Mouse (Mus musculus) hindbrain, embryonic 15.5 days (tissue): ENCODE data around the gene Ddrgk1. TPM values are rescaled to one million over a fixed set of nuclear protein-coding genes. Genes with fewer than 3 reads are reported as not detected.

Experiments used
- ATAC-seq: fragments of 200-750 bp; cut with Nextera tagmentation; 2 replicates; pipeline ENCODE4 v1.8.0; 2017; ENCODE audit warnings: low read depth, moderate number of reproducible peaks, moderate TSS enrichment; ENCODE audit not compliant: low FRiP score
- H3K27ac ChIP-seq: fragments of 300-500 bp; sonication (generic); replicated peaks from 2 replicates; pipeline ENCODE4 v1.5.1; 2015; ENCODE audit warnings: mild to moderate bottlenecking, inconsistent platforms
- H3K27me3 ChIP-seq: fragments of 300-500 bp; sonication (generic); 2 replicates; pipeline ENCODE4 v1.6.1; 2015; ENCODE audit warnings: control low read depth, inconsistent platforms
- H3K36me3 ChIP-seq: fragments of 300-500 bp; sonication (generic); 2 replicates; pipeline ENCODE4 v1.6.1; 2015; ENCODE audit warnings: control low read depth, inconsistent platforms
- H3K4me1 ChIP-seq: fragments of 300-500 bp; sonication (generic); replicated peaks from 2 replicates; pipeline ENCODE4 v1.6.1; 2015; ENCODE audit warnings: control low read depth, inconsistent platforms
- H3K4me2 ChIP-seq: fragments of 300-500 bp; sonication (generic); 2 replicates; pipeline ENCODE4 v1.6.1; 2015; ENCODE audit warnings: moderate library complexity, mild to moderate bottlenecking, inconsistent platforms
- H3K4me3 ChIP-seq: fragments of 300-500 bp; sonication (generic); 2 replicates; pipeline ENCODE4 v1.5.1; 2015; ENCODE audit warnings: mild to moderate bottlenecking, inconsistent platforms
- H3K9ac ChIP-seq: fragments of 300-500 bp; sonication (generic); 2 replicates; pipeline ENCODE4 v1.6.1; 2015; ENCODE audit warnings: inconsistent platforms
- H3K9me3 ChIP-seq: fragments of 300-500 bp; sonication (generic); 2 replicates; pipeline ENCODE4 v1.6.1; 2016; ENCODE audit warnings: control low read depth, inconsistent platforms
- WGBS: fragments of 180-500 bp; shearing (Covaris S2); methylation state at CpG from one replicate; pipeline ENCODE4 v1.1.7; 2015; 5-methylcytosine and 5-hydroxymethylcytosine counted together
- polyA plus RNA-seq: library from polyadenylated mRNA; unstranded; fragments of >200 nt; fragmentation: Nextera tagmentation; extraction: Ambion mirVana; gene quantifications from 2 replicates; pipeline ENCODE4 v1.2.1, GENCODE M21; 2015

Ddrgk1 gene
- polyA plus RNA-seq, 1 experiment from 2014 or later = 72.6 TPM

- Histone ChIP-seq H3K27me3 (peaks cover 39% of the 10 kb centered on the region), H3K9ac (no peak overlapping the region), H3K27ac (no peak overlapping the region), H3K9me3 (no peaks in the 10 kb centered on the region), H3K36me3 (peaks cover 6% of the 10 kb centered on the region), H3K4me1 (peaks cover 42% of the 10 kb centered on the region), H3K4me3 (no peak overlapping the region), H3K4me2 (no peak overlapping the region)
- 47% methylated on average over 1 of the region's 1 CpGs for WGBS
- no peak for ATAC-seq
Measured at GRCm38 (mm10) chr2:130632416-130632815, 32.0 kb downstream of the Ddrgk1 start.

- WGBS = under 1% methylated on average over 25 of the region's 25 CpGs
- peaks cover 29% of the 10 kb centered on the region for H3K4me1 ChIP-seq
- H3K4me3 ChIP-seq = peak within 1 kb of the TSS; percentile 89
- peak within 1 kb of the TSS; percentile 77 for H3K27ac ChIP-seq
- peak within 1 kb of the TSS; percentile 78 for H3K9ac ChIP-seq
- H3K36me3 ChIP-seq = peaks cover 2% of the 10 kb centered on the region; the same call in 1 of the 2 replicates
- H3K27me3 ChIP-seq = peaks cover 13% of the 10 kb centered on the region; the same call in 1 of the 2 replicates
- peak; percentile 83 for ATAC-seq
- no peaks in the 10 kb centered on the region for H3K9me3 ChIP-seq
- H3K4me2 ChIP-seq = peak within 1 kb of the TSS; percentile 88
Measured at GRCm38 (mm10) chr2:130629839-130630203, 34.6 kb downstream of the Ddrgk1 start, which contains the start of the genes Fastkd5 and Ubox5. Gene Fastkd5, minus strand, starts transcription at chr2:130630027. Gene Ubox5, minus strand, starts transcription at chr2:130630038.

GRCm38 (mm10) chr2:130629080-130629838 lies 35.2 kb downstream of the Ddrgk1 start:
- Histone ChIP-seq H3K4me1 (peaks cover 23% of the 10 kb centered on the region), H3K4me2 (peak overlapping the region; percentile 88), H3K4me3 (peak overlapping the region; percentile 89), H3K9me3 (no peaks in the 10 kb centered on the region), H3K9ac (peak overlapping the region; percentile 78), H3K36me3 (0 out of 2 replicates have a peak, but pooled peaks cover 2% of the 10 kb centered on the region), H3K27me3 (peaks cover 7% of the 10 kb centered on the region; the same call in 1 of the 2 replicates), H3K27ac (peak overlapping the region; percentile 77)
- 3% methylated on average over 37 of the region's 37 CpGs for WGBS
- ATAC-seq = peak; percentile 62

- Histone ChIP-seq H3K9ac (no peak overlapping the region), H3K27me3 (0 out of 2 replicates have a peak, but pooled peaks cover under 1% of the 10 kb centered on the region), H3K4me3 (peak overlapping the region; percentile 89; the same call in 1 of the 2 replicates), H3K36me3 (peaks cover 7% of the 10 kb centered on the region; the same call in 1 of the 2 replicates), H3K4me1 (peaks cover 17% of the 10 kb centered on the region), H3K27ac (no peak overlapping the region), H3K9me3 (no peaks in the 10 kb centered on the region), H3K4me2 (peak overlapping the region; percentile 88)
- WGBS = 66% methylated on average over 3 of the region's 3 CpGs
- ATAC-seq = no peak
Measured at GRCm38 (mm10) chr2:130628424-130628823, 36.0 kb downstream of the Ddrgk1 start.

- Histone ChIP-seq H3K9ac (no peak overlapping the region), H3K4me1 (no peaks in the 10 kb centered on the region), H3K27me3 (no peaks in the 10 kb centered on the region), H3K4me3 (no peak overlapping the region), H3K27ac (no peak overlapping the region), H3K4me2 (no peak overlapping the region), H3K9me3 (no peaks in the 10 kb centered on the region), H3K36me3 (peaks cover 36% of the 10 kb centered on the region)
- no peak for ATAC-seq
- WGBS = 96% methylated on average over 7 of the region's 7 CpGs
Measured at GRCm38 (mm10) chr2:130618972-130619371, 45.5 kb downstream of the Ddrgk1 start.

- no peak for ATAC-seq
- Histone ChIP-seq H3K9ac (no peak overlapping the region), H3K36me3 (peaks cover 30% of the 10 kb centered on the region), H3K4me2 (no peak overlapping the region), H3K9me3 (no peaks in the 10 kb centered on the region), H3K27me3 (no peaks in the 10 kb centered on the region), H3K27ac (no peak overlapping the region), H3K4me3 (no peak overlapping the region), H3K4me1 (no peaks in the 10 kb centered on the region)
- WGBS = 55% methylated on average over 3 of the region's 3 CpGs
Measured at GRCm38 (mm10) chr2:130613091-130613490, 51.4 kb downstream of the Ddrgk1 start.

Other genes with a start within 250 kb of the Ddrgk1 start
- 102 and 105 TPM in 2 replicates for gene Vps16, start 240.3 kb downstream of the Ddrgk1 start, polyA plus RNA-seq
- gene Pced1a, start 240.0 kb downstream of the Ddrgk1 start, polyA plus RNA-seq = 12.5 and 13.2 TPM in 2 replicates
- 133 and 145 TPM in 2 replicates for gene Ptpra, start 214.4 kb downstream of the Ddrgk1 start, polyA plus RNA-seq
- 100 and 106 TPM in 2 replicates for gene Mrps26, start 100.9 kb downstream of the Ddrgk1 start, polyA plus RNA-seq
- 0.42 TPM in 1 of 2 replicates, not detected in the other for gene Oxt, start 88.5 kb downstream of the Ddrgk1 start, polyA plus RNA-seq
- gene Avp, start 82.1 kb downstream of the Ddrgk1 start, polyA plus RNA-seq = not detected in 2 replicates
- 9.5 and 11.4 TPM in 2 replicates for gene Fastkd5, start 34.6 kb downstream of the Ddrgk1 start, polyA plus RNA-seq
- 9.0 and 10.0 TPM in 2 replicates for gene Ubox5, start 34.6 kb downstream of the Ddrgk1 start, polyA plus RNA-seq
- gene Lzts3, start 21.9 kb downstream of the Ddrgk1 start, polyA plus RNA-seq = 17.9 and 19.8 TPM in 2 replicates
- 123 and 125 TPM in 2 replicates for gene Itpa, start 3.0 kb upstream of the Ddrgk1 start, polyA plus RNA-seq
- gene Slc4a11, start 32.9 kb upstream of the Ddrgk1 start, polyA plus RNA-seq = 0.52 and 0.64 TPM in 2 replicates
- gene 4930402H24Rik, start 241.7 kb upstream of the Ddrgk1 start, polyA plus RNA-seq = 86.1 and 90.7 TPM in 2 replicates
- gene Atrn, start 241.8 kb upstream of the Ddrgk1 start, polyA plus RNA-seq = 14.8 and 15.0 TPM in 2 replicates